Mouse (Mus musculus) kidney, adult 9 months (tissue): ENCODE data around the gene Gadd45g.

Experiments
- DNase-seq: peaks from one replicate; pipeline ENCODE4 v3.0.0; 2022

The Gadd45g gene

GRCm38 (mm10) chr13:51846301-51846867 is at the start of gene Gadd45g:
Gadd45g (plus strand) TSS chr13:51846678.
- DNase-seq = peak; percentile 96

- DNase-seq = no peak
These were observed 48.4 kb upstream of the Gadd45g start for GRCm38 (mm10) chr13:51797899-51798746.

GRCm38 (mm10) chr13:51799735-51800522 is 46.5 kb upstream of the Gadd45g start:
- no peak for DNase-seq

- no peak for DNase-seq
These were observed 45.6 kb upstream of the Gadd45g start for GRCm38 (mm10) chr13:51800921-51801320.

- DNase-seq = no peak
These were observed 40.8 kb upstream of the Gadd45g start for GRCm38 (mm10) chr13:51805634-51806033.

- DNase-seq = no peak
These were observed 40.3 kb upstream of the Gadd45g start for GRCm38 (mm10) chr13:51806220-51806619.

GRCm38 (mm10) chr13:51808141-51808540 is 38.3 kb upstream of the Gadd45g start:
- no peak for DNase-seq

- peak; percentile 37 for DNase-seq
These were observed 32.6 kb upstream of the Gadd45g start for GRCm38 (mm10) chr13:51813621-51814615.

- DNase-seq = no peak
These were observed 31.8 kb upstream of the Gadd45g start for GRCm38 (mm10) chr13:51814646-51815045.

- DNase-seq = peak; percentile 58
These were observed 30.5 kb upstream of the Gadd45g start for GRCm38 (mm10) chr13:51815865-51816504.

- DNase-seq = no peak
These were observed 29.9 kb upstream of the Gadd45g start for GRCm38 (mm10) chr13:51816559-51817041.

- DNase-seq = peak; percentile 91
These were observed 28.1 kb upstream of the Gadd45g start for GRCm38 (mm10) chr13:51818170-51818943.

- DNase-seq = peak; percentile 34
These were observed 27.5 kb upstream of the Gadd45g start for GRCm38 (mm10) chr13:51818944-51819326.

- DNase-seq = no peak
These were observed 27.1 kb upstream of the Gadd45g start for GRCm38 (mm10) chr13:51819351-51819750.

- peak; percentile 67 for DNase-seq
These were observed 24.5 kb upstream of the Gadd45g start for GRCm38 (mm10) chr13:51821988-51822387.

GRCm38 (mm10) chr13:51823822-51824495 is 22.5 kb upstream of the Gadd45g start:
- peak; percentile 85 for DNase-seq

GRCm38 (mm10) chr13:51830744-51831450 is 15.6 kb upstream of the Gadd45g start:
- peak; percentile 59 for DNase-seq

- no peak for DNase-seq
These were observed 14.0 kb upstream of the Gadd45g start for GRCm38 (mm10) chr13:51832491-51832890.

GRCm38 (mm10) chr13:51833611-51834010 is 12.9 kb upstream of the Gadd45g start:
- no peak for DNase-seq
